Mouse (Mus musculus) gastrocnemius, postnatal 14 days (tissue): ENCODE measurements around the gene Ogt. TPM values are rescaled to one million over a fixed set of nuclear protein-coding genes. Genes with fewer than 3 reads are reported as not detected.
A peak's percentile ranks its signal among the peaks of the same experiment; 100 is the strongest.

Experiments
- DNase-seq: peaks from one replicate; pipeline ENCODE4 v3.0.0; 2021; ENCODE audit warnings: mixed read lengths
- intact Hi-C: fragments of 180-260 bp; cut with DNase I; formaldehyde crosslinking; loops from one replicate; pipeline ENCODE4 v1.15.1; 2025; ENCODE audit warnings: low total_unique reads
- long read RNA-seq, 2 experiments: library from polyadenylated mRNA; stranded (forward); transcript quantifications; one replicate each; pipeline ENCODE4 v2.0.0; 2021
- total RNA-seq, 2 experiments: library from RNA; stranded (reverse); gene quantifications; 2 replicates each; pipeline ENCODE4 v1.2.3; 2021

Gene Ogt
- 10 to 100 TPM; 49.0 to 56.9 TPM for total RNA-seq
- long read RNA-seq, experiment 1, full-length matches to known transcripts: 3 of 8 reads
- long read RNA-seq, experiment 1, partial matches to known transcripts: 3 of 8 reads
- long read RNA-seq, experiment 1, other reads (novel, unspliced or antisense): 2 of 8 reads
- long read RNA-seq, experiment 2, full-length matches to known transcripts: 11 of 23 reads
- long read RNA-seq, experiment 2, partial matches to known transcripts: 4 of 23 reads
- long read RNA-seq, experiment 2, other reads (novel, unspliced or antisense): 8 of 23 reads

- intact Hi-C loops: no loop called here
- peak; percentile 80 for DNase-seq
Observed at GRCm38 (mm10) chrX:101639741-101640166, at the start of gene Ogt. Ogt (plus strand) TSS chrX:101640060.

- DNase-seq: no peak
- intact Hi-C loops: no loop called here
Observed at GRCm38 (mm10) chrX:101616183-101616582, 23.7 kb upstream of the Ogt start.

GRCm38 (mm10) chrX:101617889-101618288 is 22.0 kb upstream of the Ogt start:
- DNase-seq: no peak

GRCm38 (mm10) chrX:101620317-101620716 is 19.5 kb upstream of the Ogt start:
- intact Hi-C loops: no loop called here
- DNase-seq: no peak

More at GRCm38 (mm10) chrX:101617889-101618288, 22.0 kb upstream of the Ogt start:
- intact Hi-C loops: no loop called here

GRCm38 (mm10) chrX:101622539-101622938 is 17.3 kb upstream of the Ogt start:
- DNase-seq: no peak
- intact Hi-C loops: no loop called here

GRCm38 (mm10) chrX:101636821-101637525 is 2.9 kb upstream of the Ogt start:
- no peak for DNase-seq
- intact Hi-C loops: no loop called here

GRCm38 (mm10) chrX:101638856-101639255 is 1.0 kb upstream of the Ogt start:
- no peak for DNase-seq
- intact Hi-C loops: no loop called here

DNA sequence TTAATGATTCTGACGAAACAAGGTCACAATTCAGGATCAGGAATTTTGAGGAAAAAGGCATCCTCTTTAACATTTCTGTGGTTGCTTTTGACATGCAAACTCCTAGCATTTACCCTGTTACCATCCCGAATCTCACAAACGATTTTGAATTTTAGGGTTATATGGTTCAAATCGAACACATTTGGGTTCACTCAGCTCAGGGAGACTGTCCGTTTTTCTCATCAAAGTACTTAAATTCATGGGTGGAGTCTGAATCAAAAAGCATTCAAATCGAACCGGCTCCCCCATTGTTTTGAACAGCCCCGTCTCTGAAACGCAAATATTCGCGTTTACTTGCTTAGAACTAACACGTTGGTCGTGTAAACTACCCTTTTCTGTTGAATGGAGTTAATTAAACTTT is 554 bp upstream of the Ogt start:
- DNase-seq: no peak
- intact Hi-C loops: no loop called here

GRCm38 (mm10) chrX:101640194-101641160 is 617 bp downstream of the Ogt start:
- peak; percentile 26 for DNase-seq
- intact Hi-C loops: no loop called here

DNA sequence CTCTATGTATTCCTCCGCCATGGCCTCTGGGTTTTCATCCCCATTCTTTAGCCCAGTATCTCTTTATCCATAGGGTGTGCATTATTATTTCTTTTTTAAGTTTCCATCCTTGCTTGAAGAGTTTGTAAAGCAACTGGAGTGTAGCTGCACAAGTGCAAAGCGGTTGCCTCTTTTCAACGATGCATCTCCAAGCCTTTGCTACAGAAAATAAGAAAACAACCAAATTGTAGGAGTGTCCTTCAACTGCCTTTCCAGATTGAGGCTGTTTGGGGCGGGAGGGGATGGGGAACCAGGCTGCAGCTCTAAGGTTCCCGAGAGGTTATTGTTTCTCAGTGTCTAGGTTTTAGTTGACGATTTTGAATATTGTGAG is 1.3 kb downstream of the Ogt start:
- intact Hi-C loops: no loop called here
- no peak for DNase-seq

DNA sequence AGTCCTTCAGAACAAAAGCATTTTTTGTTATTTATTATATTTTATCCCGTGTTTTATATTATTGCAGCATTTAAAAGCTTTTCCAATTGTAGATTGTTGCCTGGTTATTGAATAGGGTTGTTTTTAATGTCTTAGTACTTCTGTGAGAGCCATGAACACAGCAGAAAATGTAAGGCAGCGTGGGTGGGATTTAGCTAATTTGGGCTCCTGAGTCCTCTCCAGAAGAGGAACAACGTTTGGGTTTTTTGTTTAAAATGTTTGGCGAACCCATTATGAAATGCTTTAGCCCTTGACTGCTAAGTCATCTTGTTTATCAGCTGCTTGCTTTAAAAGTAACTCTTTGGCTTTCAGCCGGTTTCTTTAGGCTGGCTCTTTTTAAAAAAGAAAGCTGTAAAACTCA is 2.2 kb downstream of the Ogt start:
- intact Hi-C loops: no loop called here
- DNase-seq: no peak

- DNase-seq: no peak
Observed at GRCm38 (mm10) chrX:101645286-101645685, 5.4 kb downstream of the Ogt start.

GRCm38 (mm10) chrX:101646621-101647020 is 6.8 kb downstream of the Ogt start:
- intact Hi-C loops: no loop called here
- DNase-seq: no peak

More at GRCm38 (mm10) chrX:101645286-101645685, 5.4 kb downstream of the Ogt start:
- intact Hi-C loops: no loop called here

DNA sequence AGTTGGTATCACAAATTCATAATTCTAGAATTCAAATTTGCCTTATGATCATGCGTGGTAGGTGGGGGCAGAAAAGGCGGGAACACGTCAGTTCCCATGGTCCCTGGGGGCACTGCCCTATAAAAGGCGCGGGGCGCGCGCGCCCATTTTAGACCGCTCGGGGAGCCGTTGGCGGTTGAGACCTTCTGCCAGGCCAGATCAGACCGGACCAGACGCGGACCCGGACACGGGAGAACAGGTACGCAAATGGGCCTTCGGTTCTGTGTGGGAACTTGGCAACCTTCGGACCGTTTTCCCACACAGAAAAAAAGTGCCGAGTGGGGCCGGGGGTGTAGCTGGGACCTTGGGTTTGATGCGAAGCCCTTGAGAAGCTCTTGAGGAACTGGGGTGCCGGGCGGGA is 55.8 kb downstream of the Ogt start:
- DNase-seq: no peak
- intact Hi-C loops: no loop called here

DNA sequence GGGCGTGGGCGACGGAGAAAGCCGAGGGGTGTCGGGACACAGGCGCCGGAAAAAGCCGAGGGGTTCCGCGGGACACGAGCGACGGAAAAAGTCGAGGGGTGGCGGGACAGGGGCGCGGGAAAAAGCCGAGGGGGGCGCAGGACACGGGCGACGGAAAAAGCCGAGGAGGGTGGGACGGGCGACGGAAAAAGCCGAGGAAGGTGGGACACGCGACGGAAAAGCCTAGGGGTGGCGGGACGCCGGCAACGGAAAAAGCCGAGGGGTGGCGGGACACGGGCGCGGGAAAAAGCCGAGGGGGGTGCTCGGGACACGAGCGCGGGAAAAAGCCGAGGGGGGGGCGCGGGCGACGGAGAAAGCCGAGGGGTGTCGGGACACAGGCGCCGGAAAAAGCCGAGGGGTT is 57.7 kb downstream of the Ogt start:
- no peak for DNase-seq
- intact Hi-C loops: no loop called here

DNA sequence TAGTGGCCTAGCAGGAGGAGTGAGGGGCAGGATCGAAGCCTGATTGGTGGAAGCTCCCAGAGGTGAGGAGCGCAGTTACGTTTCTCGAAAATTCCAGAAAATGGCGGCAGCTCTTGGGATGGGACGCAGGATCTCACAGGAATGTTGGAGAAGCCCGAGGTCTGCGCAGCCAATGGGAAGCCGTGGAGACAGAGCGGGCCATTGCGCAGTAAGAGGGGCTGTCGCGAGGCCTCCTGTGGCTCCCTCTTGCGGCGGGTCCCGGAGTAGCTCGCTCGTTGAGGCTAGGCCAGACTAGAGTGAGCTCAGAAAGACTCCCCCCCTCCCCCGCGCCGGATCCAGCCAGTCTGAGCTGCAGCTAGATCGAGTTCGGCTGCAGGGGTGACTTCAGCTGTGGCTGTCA is 58.4 kb downstream of the Ogt start:
- intact Hi-C loops: no loop called here
- DNase-seq: no peak

GRCm38 (mm10) chrX:101705111-101705510 is 65.3 kb downstream of the Ogt start:
- intact Hi-C loops: no loop called here
- no peak for DNase-seq

GRCm38 (mm10) chrX:101720401-101720800 is 80.5 kb downstream of the Ogt start:
- intact Hi-C loops: no loop called here
- DNase-seq: no peak

DNA sequence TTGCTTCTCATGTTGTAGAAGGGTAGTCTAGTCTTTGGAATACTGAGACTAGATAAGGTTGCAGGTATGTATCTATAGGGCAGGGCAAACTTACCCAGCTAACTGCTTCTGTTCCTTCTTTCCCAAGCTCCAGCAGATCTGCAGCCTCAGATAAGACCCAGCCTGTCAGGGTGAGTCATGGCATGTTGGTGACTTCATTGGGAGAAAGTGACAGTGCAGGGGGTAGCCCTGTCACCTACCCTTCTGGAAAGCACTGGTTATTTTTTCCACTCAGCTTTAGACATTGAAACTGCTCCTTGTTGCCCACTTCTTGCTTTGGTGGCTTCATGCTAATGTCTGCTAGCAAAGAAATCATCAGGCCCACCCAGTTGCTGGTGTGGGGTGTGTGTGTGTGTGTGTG is 90.2 kb downstream of the Ogt start:
- intact Hi-C loops: no loop called here
- DNase-seq: no peak

DNA sequence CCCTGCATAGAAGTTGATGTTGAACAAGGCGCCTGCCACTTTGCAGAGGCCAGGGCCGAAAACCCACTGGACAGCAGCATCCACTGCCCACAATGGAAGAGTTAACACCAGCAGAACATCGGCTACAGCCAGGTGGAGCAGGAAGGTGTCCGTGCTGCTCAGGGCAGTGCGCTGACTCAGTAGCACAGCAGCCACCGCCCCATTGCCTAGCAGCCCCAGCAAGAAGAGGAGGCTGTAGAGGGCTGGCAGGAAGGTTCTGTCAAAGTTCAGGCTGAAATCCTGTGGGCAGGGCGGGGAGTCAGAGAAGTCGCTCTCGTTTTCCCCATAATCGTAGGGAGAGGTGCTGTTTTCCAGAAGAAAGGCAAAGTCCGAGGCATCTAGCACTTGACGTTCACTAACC is 92.8 kb downstream of the Ogt start:
- intact Hi-C loops: no loop called here

More for the DNA sequence above, 92.8 kb downstream of the Ogt start:
- DNase-seq: no peak
